Mouse (Mus musculus) liver, embryonic 12.5 days (tissue): ENCODE results near the gene Hbb-bh1. TPM values are rescaled to one million over a fixed set of nuclear protein-coding genes. Genes with fewer than 3 reads are reported as not detected.

Experiments used
- polyA plus RNA-seq: library from polyadenylated mRNA; unstranded; fragments of >200 nt; fragmentation: Nextera tagmentation; extraction: Ambion mirVana; gene quantifications from 2 replicates; pipeline ENCODE4 v1.2.1, GENCODE M21; 2016

Gene Hbb-bh1
- polyA plus RNA-seq, 1 experiment from 2014 or later, result 1,392 TPM

Other genes with a start within 250 kb of the Hbb-bh1 start
- gene Olfr619, start 242.6 kb downstream of the Hbb-bh1 start, polyA plus RNA-seq, result not detected in 2 replicates
- not detected in 2 replicates for gene Olfr620, start 230.6 kb downstream of the Hbb-bh1 start, polyA plus RNA-seq
- not detected in 2 replicates for gene Olfr622, start 200.5 kb downstream of the Hbb-bh1 start, polyA plus RNA-seq
- gene Olfr623, start 179.5 kb downstream of the Hbb-bh1 start, polyA plus RNA-seq, result not detected in 2 replicates
- not detected in 2 replicates for gene Olfr624, start 172.0 kb downstream of the Hbb-bh1 start, polyA plus RNA-seq
- not detected in 2 replicates for gene Olfr625-ps1, start 160.4 kb downstream of the Hbb-bh1 start, polyA plus RNA-seq
- not detected in 2 replicates for gene Olfr243, start 128.5 kb downstream of the Hbb-bh1 start, polyA plus RNA-seq
- gene Olfr628, start 112.8 kb downstream of the Hbb-bh1 start, polyA plus RNA-seq, result not detected in 2 replicates
- gene Olfr629, start 98.2 kb downstream of the Hbb-bh1 start, polyA plus RNA-seq, result 0.05 TPM in 1 of 2 replicates, not detected in the other
- not detected in 2 replicates for gene Olfr630, start 85.8 kb downstream of the Hbb-bh1 start, polyA plus RNA-seq
- gene Olfr69, start 71.6 kb downstream of the Hbb-bh1 start, polyA plus RNA-seq, result not detected in 2 replicates
- gene Olfr68, start 63.5 kb downstream of the Hbb-bh1 start, polyA plus RNA-seq, result not detected in 2 replicates
- gene Olfr67, start 51.3 kb downstream of the Hbb-bh1 start, polyA plus RNA-seq, result not detected in 2 replicates
- gene Hbb-bt, start 29.2 kb downstream of the Hbb-bh1 start, polyA plus RNA-seq, result 37,996 and 38,837 TPM in 2 replicates
- gene Hbb-bs, start 15.1 kb downstream of the Hbb-bh1 start, polyA plus RNA-seq, result 70,723 and 73,152 TPM in 2 replicates
- 0.72 and 1.2 TPM in 2 replicates for gene Hbb-bh2, start 2.6 kb downstream of the Hbb-bh1 start, polyA plus RNA-seq
- 9,927 and 10,875 TPM in 2 replicates for gene Hbb-y, start 10.1 kb upstream of the Hbb-bh1 start, polyA plus RNA-seq
- not detected in 2 replicates for gene Olfr66, start 43.1 kb upstream of the Hbb-bh1 start, polyA plus RNA-seq
- gene Olfr64, start 51.3 kb upstream of the Hbb-bh1 start, polyA plus RNA-seq, result not detected in 2 replicates
- not detected in 2 replicates for gene Olfr65, start 60.3 kb upstream of the Hbb-bh1 start, polyA plus RNA-seq
- 0.30 TPM in 1 of 2 replicates, not detected in the other for gene Olfr631, start 85.7 kb upstream of the Hbb-bh1 start, polyA plus RNA-seq
- gene Olfr632, start 91.2 kb upstream of the Hbb-bh1 start, polyA plus RNA-seq, result 0.17 and 0.35 TPM in 2 replicates
- 0.08 TPM in 1 of 2 replicates, not detected in the other for gene Olfr633, start 101.3 kb upstream of the Hbb-bh1 start, polyA plus RNA-seq
- gene Olfr635, start 128.0 kb upstream of the Hbb-bh1 start, polyA plus RNA-seq, result not detected in 2 replicates
- gene Olfr638, start 155.6 kb upstream of the Hbb-bh1 start, polyA plus RNA-seq, result not detected in 2 replicates
- not detected in 2 replicates for gene Olfr639, start 174.1 kb upstream of the Hbb-bh1 start, polyA plus RNA-seq
- gene Olfr640, start 182.4 kb upstream of the Hbb-bh1 start, polyA plus RNA-seq, result not detected in 2 replicates
- not detected in 2 replicates for gene Olfr641, start 192.3 kb upstream of the Hbb-bh1 start, polyA plus RNA-seq
- gene Olfr642, start 209.5 kb upstream of the Hbb-bh1 start, polyA plus RNA-seq, result not detected in 2 replicates
- gene 4930516K23Rik, start 218.3 kb upstream of the Hbb-bh1 start, polyA plus RNA-seq, result not detected in 2 replicates
- gene Olfr644, start 228.7 kb upstream of the Hbb-bh1 start, polyA plus RNA-seq, result not detected in 2 replicates
- not detected in 2 replicates for gene Olfr645, start 242.3 kb upstream of the Hbb-bh1 start, polyA plus RNA-seq